Mouse (Mus musculus): ENCODE data around the gene Zfp414. TPM values are rescaled to one million over a fixed set of nuclear protein-coding genes. Genes with fewer than 3 reads are reported as not detected.

The Zfp414 gene
- polyA plus RNA-seq, 1 experiment = 69.8 TPM

DNA sequence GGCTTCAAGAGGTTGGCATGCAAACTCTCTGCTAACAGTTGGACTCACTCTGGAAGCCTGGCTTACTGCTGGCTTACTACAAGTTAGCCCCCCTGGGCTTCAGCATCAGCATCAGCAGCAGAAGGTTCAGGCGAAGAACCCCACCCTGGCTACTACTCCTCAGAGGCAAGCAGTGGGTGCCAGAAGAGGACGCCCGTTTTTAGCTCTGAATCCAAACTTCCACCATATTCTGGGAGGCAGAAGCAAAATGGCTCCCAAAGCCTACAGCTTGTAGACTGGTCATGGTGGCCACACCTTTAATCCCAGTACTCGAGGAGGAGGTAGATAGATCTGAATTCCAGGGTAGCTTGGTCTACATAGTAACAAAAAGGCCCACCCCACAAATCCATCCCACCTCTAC lies 15.2 kb downstream of the Zfp414 start:
- Histone ChIP-seq H3K36me3 (ENCODE audit: control insufficient read depth, insufficient read depth, low read length) (peaks cover 33% of the 10 kb centered on the region), H3K4me3 (ENCODE audit: extremely low read depth, insufficient read depth, insufficient read length) (no peak overlapping the region), H3K4me1 (ENCODE audit: control insufficient read depth, insufficient read depth, insufficient read length) (no peaks in the 10 kb centered on the region), H3K27ac (ENCODE audit: insufficient read depth, low read length) (no peak overlapping the region), H3K27me3 (ENCODE audit: control insufficient read depth, insufficient read depth, low read length) (no peaks in the 10 kb centered on the region)
- 84% methylated on average over 4 of the region's 4 CpGs for WGBS
- no peak for DNase-seq (ENCODE audit: low read depth in 1 of 2, low spot score in 2 of 2)
- TF ChIP-seq CTCF (IDR thresholded peaks at IDR 0.05; ENCODE audit: extremely low read depth, insufficient read depth, insufficient read length, insufficient replicate concordance) (no peak), POLR2A (IDR thresholded peaks at IDR 0.05; ENCODE audit: low read depth, low read length) (no peak)

DNA sequence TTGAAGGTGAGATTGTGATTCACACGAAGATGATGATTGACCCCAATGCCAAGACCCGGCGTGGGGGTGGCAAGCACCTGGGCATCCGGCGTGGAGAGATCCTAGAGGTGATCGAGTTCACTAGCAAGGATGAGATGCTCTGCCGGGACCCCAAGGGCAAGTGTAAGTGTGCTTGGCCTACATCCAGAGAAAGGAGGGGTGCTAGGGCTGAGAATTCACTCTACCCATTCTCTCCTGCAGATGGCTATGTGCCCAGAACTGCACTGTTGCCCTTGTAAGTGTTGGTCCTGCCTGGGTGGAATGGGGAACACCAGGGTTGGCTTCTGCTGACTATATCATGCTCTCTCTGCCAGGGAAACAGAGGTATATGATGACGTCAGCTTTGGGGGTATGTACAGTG lies 16.2 kb downstream of the Zfp414 start:
- TF ChIP-seq POLR2A (IDR thresholded peaks at IDR 0.05; ENCODE audit: low read depth, low read length) (no peak), CTCF (IDR thresholded peaks at IDR 0.05; ENCODE audit: extremely low read depth, insufficient read depth, insufficient read length, insufficient replicate concordance) (no peak)
- Histone ChIP-seq H3K36me3 (ENCODE audit: control insufficient read depth, insufficient read depth, low read length) (peaks cover 43% of the 10 kb centered on the region), H3K4me3 (ENCODE audit: extremely low read depth, insufficient read depth, insufficient read length) (no peak overlapping the region), H3K27ac (ENCODE audit: insufficient read depth, low read length) (no peak overlapping the region), H3K27me3 (ENCODE audit: control insufficient read depth, insufficient read depth, low read length) (no peaks in the 10 kb centered on the region), H3K4me1 (ENCODE audit: control insufficient read depth, insufficient read depth, insufficient read length) (no peaks in the 10 kb centered on the region)
- DNase-seq (ENCODE audit: low read depth in 1 of 2, low spot score in 2 of 2) = no peak
- 95% methylated on average over 8 of the region's 8 CpGs for WGBS

DNA sequence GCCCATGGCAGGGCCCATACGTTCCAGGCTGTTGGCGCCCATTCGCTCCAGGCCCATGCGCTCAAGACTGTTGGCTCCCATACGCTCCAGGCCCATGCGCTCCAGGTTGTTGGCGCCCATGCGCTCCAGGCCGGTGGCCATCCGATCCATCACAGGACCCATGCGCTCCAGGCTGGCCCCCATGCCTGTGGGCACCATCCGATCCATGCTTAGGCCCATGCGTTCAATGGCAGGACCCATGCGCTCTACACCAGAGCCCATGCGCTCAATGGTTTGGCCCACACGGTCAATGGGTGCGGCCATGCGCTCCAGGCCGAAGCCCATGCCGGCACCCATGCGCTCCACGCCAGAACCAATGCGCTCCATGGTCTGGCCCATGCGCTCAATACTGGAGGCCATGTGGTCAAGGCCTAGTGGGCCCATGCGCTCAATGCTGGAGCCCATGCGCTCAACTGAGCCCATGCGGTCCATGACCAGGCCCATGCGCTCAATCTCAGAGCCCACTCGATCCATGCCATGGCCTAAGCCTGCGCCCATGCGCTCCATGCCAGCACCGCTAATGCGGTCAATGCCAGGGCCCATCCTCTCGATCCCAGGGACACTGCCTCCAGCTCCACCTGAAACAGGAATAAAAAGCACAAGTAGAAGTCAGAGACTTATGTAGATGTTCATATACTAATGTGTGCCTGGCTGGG lies 21.0 kb downstream of the Zfp414 start:
- 98% methylated on average over 34 of the region's 34 CpGs for WGBS
- Histone ChIP-seq H3K27ac (ENCODE audit: insufficient read depth, low read length) (no peak overlapping the region), H3K36me3 (ENCODE audit: control insufficient read depth, insufficient read depth, low read length) (peaks cover 58% of the 10 kb centered on the region), H3K27me3 (ENCODE audit: control insufficient read depth, insufficient read depth, low read length) (no peaks in the 10 kb centered on the region), H3K4me1 (ENCODE audit: control insufficient read depth, insufficient read depth, insufficient read length) (no peaks in the 10 kb centered on the region), H3K4me3 (ENCODE audit: extremely low read depth, insufficient read depth, insufficient read length) (no peak overlapping the region)
- DNase-seq (ENCODE audit: low read depth in 1 of 2, low spot score in 2 of 2) = no peak
- TF ChIP-seq CTCF (IDR thresholded peaks at IDR 0.05; ENCODE audit: extremely low read depth, insufficient read depth, insufficient read length, insufficient replicate concordance) (no peak), POLR2A (IDR thresholded peaks at IDR 0.05; ENCODE audit: low read depth, low read length) (no peak)

DNA sequence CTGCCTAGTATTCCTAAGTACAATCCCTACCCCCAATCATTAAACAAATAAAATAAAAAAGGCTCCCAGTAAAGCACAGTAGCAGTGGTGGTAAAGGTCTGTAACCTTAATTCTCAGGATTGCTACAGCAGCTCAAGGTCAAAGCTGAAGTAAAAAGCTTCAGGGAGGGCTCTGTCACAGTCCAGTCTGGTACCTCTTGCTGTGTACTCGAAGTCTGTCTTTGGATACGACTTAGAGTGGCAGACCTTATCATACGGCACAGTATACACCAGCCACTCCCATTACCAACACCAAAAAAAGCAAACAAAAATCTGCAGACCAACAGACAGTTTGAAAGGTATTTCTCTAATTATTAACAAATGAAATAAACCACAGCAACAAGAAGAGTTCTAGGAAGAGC lies 37.9 kb downstream of the Zfp414 start:
- peaks cover 29% of the 10 kb centered on the region for H3K36me3 ChIP-seq (ENCODE audit: control insufficient read depth, insufficient read depth, low read length)

DNA sequence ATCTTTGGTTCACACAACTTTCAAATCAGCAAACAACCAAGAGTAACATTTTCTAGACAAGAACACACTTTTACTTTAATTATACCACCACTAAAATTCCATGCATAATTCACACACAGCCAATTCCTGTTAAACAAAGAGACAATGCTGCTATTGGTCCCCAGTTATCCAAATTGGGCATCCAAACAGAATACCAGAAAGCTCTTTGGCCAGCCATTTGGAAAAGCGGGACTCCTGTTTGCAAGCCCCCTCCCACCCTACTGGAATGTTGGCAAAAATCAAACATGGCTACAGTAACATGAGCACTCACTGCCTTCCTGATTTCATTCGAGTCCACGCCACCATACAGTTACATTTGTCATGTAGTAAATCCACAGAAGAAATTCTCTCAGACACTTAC lies 40.8 kb downstream of the Zfp414 start:
- Histone ChIP-seq H3K4me3 (ENCODE audit: extremely low read depth, insufficient read depth, insufficient read length) (no peak overlapping the region), H3K4me1 (ENCODE audit: control insufficient read depth, insufficient read depth, insufficient read length) (no peaks in the 10 kb centered on the region), H3K27ac (ENCODE audit: insufficient read depth, low read length) (no peak overlapping the region), H3K27me3 (ENCODE audit: control insufficient read depth, insufficient read depth, low read length) (no peaks in the 10 kb centered on the region), H3K36me3 (ENCODE audit: control insufficient read depth, insufficient read depth, low read length) (peaks cover 16% of the 10 kb centered on the region)
- TF ChIP-seq POLR2A (IDR thresholded peaks at IDR 0.05; ENCODE audit: low read depth, low read length) (no peak), CTCF (IDR thresholded peaks at IDR 0.05; ENCODE audit: extremely low read depth, insufficient read depth, insufficient read length, insufficient replicate concordance) (no peak)
- no peak for DNase-seq (ENCODE audit: low read depth in 1 of 2, low spot score in 2 of 2)
- WGBS = 97% methylated on average over 3 of the region's 3 CpGs

More for the DNA sequence above, 37.9 kb downstream of the Zfp414 start:
- H3K27me3 ChIP-seq (ENCODE audit: control insufficient read depth, insufficient read depth, low read length) = no peaks in the 10 kb centered on the region
- TF ChIP-seq CTCF (IDR thresholded peaks at IDR 0.05; ENCODE audit: extremely low read depth, insufficient read depth, insufficient read length, insufficient replicate concordance) (no peak), POLR2A (IDR thresholded peaks at IDR 0.05; ENCODE audit: low read depth, low read length) (no peak)
- no peak overlapping the region for H3K27ac ChIP-seq (ENCODE audit: insufficient read depth, low read length)
- H3K4me3 ChIP-seq (ENCODE audit: extremely low read depth, insufficient read depth, insufficient read length) = no peak overlapping the region
- 78% methylated on average over 3 of the region's 3 CpGs for WGBS
- DNase-seq (ENCODE audit: low read depth in 1 of 2, low spot score in 2 of 2) = no peak
- no peaks in the 10 kb centered on the region for H3K4me1 ChIP-seq (ENCODE audit: control insufficient read depth, insufficient read depth, insufficient read length)

DNA sequence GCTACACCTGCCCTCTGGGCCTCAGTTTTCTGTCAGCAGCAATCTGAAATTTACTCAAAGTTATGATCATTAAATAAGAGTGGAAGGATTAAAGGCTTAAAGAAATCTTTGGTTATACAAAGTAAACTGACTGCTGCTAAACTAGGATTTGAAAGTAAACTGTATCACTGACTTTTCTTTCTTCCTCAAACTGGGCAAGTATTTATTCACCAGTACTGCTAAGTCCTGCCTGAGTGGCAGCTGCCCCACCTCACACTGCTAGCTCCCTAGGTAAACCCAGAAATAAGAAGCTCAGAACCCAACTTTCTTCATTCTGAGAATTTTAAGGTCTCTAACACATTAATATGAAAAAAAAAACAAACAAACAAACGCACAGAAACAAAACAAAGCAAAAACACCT lies 44.9 kb downstream of the Zfp414 start:
- 86% methylated on average over 1 of the region's 1 CpGs for WGBS
- H3K27ac ChIP-seq (ENCODE audit: insufficient read depth, low read length) = no peak overlapping the region
- no peaks in the 10 kb centered on the region for H3K27me3 ChIP-seq (ENCODE audit: control insufficient read depth, insufficient read depth, low read length)
- H3K4me1 ChIP-seq (ENCODE audit: control insufficient read depth, insufficient read depth, insufficient read length) = peaks cover 4% of the 10 kb centered on the region; the same call in 1 of the 2 replicates
- no peak for DNase-seq (ENCODE audit: low read depth in 1 of 2, low spot score in 2 of 2)
- H3K36me3 ChIP-seq (ENCODE audit: control insufficient read depth, insufficient read depth, low read length) = peaks cover 10% of the 10 kb centered on the region
- H3K4me3 ChIP-seq (ENCODE audit: extremely low read depth, insufficient read depth, insufficient read length) = no peak overlapping the region
- TF ChIP-seq CTCF (IDR thresholded peaks at IDR 0.05; ENCODE audit: extremely low read depth, insufficient read depth, insufficient read length, insufficient replicate concordance) (no peak), POLR2A (IDR thresholded peaks at IDR 0.05; ENCODE audit: low read depth, low read length) (no peak)

DNA sequence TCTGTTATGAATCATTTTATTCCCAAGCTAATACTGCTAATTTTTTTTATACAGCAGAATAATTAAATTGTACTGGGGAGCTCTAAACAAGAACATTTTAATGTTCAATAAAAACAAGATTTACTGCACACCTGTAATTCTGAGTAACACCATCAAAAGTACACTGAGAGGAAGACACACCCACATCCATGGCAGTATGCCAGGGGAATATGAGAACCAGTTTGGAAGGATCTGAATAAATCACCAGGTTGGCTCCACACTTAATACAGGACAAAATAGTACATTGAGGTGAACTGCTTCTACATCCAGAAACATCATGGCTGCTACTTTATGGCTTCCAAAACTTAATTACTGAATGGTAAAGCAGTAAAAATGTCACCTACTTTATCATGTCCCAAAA lies 46.6 kb downstream of the Zfp414 start:
- no peak for DNase-seq (ENCODE audit: low read depth in 1 of 2, low spot score in 2 of 2)
- peaks cover 10% of the 10 kb centered on the region for H3K36me3 ChIP-seq (ENCODE audit: control insufficient read depth, insufficient read depth, low read length)
- peaks cover 8% of the 10 kb centered on the region; the same call in 1 of the 2 replicates for H3K4me1 ChIP-seq (ENCODE audit: control insufficient read depth, insufficient read depth, insufficient read length)
- no peak overlapping the region for H3K4me3 ChIP-seq (ENCODE audit: extremely low read depth, insufficient read depth, insufficient read length)
- TF ChIP-seq POLR2A (IDR thresholded peaks at IDR 0.05; ENCODE audit: low read depth, low read length) (no peak), CTCF (IDR thresholded peaks at IDR 0.05; ENCODE audit: extremely low read depth, insufficient read depth, insufficient read length, insufficient replicate concordance) (no peak)
- H3K27me3 ChIP-seq (ENCODE audit: control insufficient read depth, insufficient read depth, low read length) = no peaks in the 10 kb centered on the region
- no peak overlapping the region for H3K27ac ChIP-seq (ENCODE audit: insufficient read depth, low read length)

Data from spleen, adult 2 months (tissue).